Mouse (Mus musculus): ENCODE results near the gene Bsg.
"Not testable (repeated sequence)": the region's sequence is repeated elsewhere in the genome, so short reads cannot be mapped to it uniquely, and the experiment has no call there.

Gene Bsg

DNA sequence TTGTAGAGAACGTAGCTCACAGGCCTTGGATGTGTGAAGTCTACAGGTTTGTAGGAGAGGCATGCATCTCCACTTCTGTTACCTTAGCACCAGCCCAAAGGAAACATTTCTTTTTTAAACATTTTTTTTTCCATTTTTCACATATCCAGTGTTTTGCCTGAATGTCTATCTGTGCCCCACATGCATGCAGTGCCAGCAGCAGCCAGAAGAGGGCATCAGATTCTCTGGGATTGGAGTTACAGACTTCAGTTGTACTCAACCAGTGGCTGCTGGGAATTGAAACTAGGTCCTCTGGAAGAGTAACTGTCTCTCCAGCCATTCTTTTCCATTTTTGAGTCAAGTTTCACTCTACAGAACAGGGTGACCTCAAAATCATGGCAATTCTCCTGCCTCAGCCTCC lies 28.2 kb downstream of the Bsg start:
- DNase-seq (ENCODE audit: low spot score in 2 of 2), result no peak

DNA sequence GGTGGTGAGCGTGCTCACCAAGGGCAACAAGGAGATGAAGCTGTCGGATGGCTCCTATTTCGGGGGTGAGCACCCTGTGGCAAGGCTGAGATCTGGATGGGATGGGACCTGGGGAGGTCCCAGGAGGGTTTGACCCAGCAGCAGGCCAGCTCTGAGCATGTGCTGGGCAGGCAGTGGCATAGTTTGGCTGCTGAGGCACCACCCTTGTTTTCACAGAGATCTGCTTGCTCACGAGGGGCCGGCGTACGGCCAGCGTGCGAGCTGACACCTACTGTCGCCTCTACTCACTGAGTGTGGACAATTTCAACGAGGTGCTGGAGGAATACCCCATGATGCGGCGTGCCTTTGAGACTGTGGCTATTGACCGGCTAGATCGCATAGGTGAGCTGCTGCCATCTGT lies 29.6 kb downstream of the Bsg start:
- no peak for DNase-seq (ENCODE audit: low spot score in 2 of 2)

DNA sequence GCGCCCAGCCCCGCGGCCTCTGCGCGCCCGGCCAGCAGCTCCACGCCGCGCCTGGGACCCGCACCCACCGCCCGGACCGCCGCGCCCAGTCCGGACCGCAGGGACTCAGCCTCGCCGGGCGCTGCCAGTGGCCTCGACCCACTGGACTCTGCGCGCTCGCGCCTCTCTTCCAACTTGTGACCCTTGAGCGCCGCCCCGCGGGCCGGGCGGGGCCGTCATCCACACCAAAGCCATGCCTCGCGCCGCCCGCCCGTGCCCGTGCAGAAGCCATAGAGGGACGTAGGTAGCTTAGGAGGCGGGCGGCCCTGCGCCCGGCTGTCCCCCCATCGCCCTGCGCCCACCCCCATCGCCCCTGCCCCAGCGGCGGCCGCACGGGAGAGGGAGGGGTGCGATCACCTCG lies 31.1 kb downstream of the Bsg start:
- no peak for DNase-seq (ENCODE audit: low spot score in 2 of 2)

DNA sequence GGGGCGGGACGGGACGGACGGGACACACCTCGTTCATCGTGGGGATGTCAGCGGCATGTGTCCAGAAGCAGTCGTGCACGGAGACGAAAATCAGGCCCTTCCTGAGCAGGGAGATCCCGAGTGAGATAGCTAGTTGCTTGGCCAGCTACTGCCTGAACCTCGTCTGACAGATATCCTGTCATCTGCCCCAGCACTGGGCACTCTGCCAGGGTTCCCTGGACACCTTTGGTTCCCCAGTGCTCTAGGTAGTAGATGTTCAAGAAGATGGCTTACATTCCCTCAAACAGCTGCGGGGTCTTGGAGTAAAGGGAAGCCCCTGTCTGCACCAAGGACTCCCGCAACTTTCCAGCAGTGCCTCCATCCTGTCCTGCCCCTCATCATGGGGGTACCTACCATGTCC lies 32.4 kb downstream of the Bsg start:
- DNase-seq (ENCODE audit: low spot score in 2 of 2), result no peak

DNA sequence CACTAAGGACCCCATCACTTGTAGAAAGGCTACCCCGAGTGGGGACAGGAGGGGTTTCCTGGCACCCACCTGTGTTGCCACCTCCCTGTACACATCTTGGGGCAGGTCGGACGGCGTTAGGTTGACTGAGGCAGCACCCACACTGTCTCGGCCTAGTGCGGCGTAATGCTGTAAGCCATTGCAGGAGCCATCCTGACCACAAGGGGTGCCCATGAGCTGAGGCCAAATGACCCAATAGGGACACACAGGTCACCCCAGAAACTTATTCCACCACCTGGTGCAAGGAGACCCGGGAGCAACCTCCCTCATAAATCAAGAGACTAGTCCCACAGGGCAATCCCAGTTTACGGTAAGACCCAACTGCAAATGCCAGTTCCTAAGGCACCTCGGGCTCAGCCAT lies 34.0 kb downstream of the Bsg start:
- DNase-seq (ENCODE audit: low spot score in 2 of 2), result no peak

DNA sequence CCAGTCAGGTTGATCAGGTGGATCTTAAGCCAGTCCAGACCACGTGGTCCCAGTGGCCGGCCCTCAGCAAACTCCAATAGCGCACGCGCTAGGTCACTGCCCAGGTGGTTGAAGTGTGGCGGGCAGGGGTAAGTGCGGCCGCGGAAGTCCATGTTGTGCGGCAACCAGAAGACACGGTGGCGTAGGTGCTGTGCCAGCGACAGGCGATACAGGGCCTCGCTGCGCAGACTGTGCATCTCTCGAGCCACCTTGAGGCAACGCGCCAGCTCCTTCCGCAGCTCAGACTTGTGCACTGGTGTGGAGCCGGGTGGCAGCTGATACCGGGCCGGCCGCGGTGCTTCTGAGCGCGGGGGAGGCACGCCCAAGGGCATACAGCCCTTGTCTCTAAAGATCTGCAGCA lies 34.9 kb downstream of the Bsg start:
- DNase-seq (ENCODE audit: low spot score in 2 of 2), result no peak

DNA sequence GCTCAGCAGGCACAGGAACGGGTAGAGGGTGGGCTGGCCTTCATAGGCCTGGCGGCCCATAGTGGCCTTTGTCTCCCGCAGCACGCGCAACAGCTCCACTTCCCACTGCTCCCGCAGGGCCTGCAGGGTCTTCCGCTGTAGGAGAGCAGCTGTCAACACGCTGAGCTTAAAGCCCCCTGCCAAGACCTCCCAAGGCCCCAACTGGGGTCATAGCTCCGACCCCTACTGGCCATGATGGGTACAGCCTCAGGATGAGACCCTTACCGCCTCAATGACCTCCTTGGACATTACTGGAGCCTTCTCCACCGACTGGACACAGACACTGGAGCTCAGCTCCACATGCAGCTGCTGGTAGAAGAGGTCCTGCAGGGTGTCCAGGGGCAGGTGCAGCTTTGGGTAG lies 36.6 kb downstream of the Bsg start:
- DNase-seq (ENCODE audit: low spot score in 2 of 2), result no peak

DNA sequence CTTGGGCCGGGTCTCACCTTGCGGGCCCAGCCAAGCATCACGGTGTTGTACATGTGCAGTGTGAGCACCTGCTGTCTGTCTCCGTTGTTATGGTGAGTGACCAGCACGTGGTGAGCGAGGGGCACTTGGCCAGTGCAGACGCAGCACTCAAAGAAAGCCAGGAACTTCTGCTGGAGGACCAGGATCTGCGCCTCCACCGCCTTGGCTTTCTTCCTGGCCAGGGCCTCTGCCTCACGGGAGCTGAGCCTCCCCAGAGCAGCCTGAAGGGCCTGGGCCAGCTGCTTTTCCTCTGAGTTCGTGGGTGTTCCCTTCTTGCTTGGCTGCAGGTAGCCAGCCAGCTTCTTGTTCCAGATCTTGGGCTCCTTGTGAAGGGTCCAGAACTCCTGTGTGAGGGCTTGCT lies 38.9 kb downstream of the Bsg start:
- no peak for DNase-seq (ENCODE audit: low spot score in 2 of 2)

DNA sequence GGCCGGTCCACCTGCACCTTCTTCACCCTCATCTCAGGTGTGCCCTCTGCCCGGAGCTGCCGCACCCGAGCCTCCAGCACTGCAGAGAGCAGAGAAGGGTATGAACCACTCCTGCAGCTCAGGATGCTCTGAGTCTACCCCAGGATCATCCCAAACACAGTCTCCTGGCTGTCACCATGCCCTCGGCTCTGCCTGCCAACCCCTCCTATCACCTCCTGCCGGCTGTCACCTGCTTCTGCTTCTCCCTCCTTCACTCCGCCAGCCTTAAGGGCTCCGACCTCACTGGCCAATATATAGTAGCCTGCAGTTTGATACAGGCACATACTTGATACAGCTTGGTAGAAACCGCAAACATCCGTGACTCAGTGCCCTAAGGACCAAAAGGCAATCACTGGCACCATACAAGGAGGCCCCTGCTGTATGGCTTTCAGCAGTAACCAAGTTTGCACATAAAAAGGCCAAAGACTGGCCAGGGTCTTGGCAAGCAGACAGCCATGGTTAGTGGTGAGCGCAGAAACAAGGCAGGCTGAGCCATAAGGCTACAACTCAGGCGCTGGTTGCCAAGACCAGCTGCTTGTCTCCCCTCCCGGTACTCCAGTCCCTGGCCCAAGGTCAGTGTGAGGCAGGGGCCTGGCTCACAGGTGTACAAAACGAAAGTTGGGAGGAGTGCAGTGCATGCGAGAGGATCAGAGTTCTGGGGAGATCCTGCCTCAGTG lies 39.5 kb downstream of the Bsg start:
- DNase-seq (ENCODE audit: low spot score in 2 of 2), result no peak

DNA sequence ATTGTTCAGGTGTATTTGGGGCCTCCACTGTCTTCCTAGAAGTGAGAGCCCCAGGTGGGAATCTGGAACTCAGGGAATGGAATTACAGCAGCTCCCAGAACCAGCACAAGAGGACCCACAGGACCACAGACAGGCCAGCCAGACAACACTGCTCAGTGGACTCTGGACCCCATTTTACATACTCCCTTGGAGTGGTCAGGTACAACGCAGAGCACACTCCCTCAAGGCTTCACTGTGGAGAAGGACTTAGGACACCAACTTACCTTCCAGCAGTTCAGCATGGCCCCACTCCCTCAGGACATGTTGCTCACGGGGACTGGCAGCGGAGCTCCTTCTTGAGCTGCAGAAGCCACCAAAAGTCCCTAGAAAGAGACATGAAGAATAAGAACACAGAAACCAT lies 41.1 kb downstream of the Bsg start:
- no peak for DNase-seq (ENCODE audit: low spot score in 2 of 2)

DNA sequence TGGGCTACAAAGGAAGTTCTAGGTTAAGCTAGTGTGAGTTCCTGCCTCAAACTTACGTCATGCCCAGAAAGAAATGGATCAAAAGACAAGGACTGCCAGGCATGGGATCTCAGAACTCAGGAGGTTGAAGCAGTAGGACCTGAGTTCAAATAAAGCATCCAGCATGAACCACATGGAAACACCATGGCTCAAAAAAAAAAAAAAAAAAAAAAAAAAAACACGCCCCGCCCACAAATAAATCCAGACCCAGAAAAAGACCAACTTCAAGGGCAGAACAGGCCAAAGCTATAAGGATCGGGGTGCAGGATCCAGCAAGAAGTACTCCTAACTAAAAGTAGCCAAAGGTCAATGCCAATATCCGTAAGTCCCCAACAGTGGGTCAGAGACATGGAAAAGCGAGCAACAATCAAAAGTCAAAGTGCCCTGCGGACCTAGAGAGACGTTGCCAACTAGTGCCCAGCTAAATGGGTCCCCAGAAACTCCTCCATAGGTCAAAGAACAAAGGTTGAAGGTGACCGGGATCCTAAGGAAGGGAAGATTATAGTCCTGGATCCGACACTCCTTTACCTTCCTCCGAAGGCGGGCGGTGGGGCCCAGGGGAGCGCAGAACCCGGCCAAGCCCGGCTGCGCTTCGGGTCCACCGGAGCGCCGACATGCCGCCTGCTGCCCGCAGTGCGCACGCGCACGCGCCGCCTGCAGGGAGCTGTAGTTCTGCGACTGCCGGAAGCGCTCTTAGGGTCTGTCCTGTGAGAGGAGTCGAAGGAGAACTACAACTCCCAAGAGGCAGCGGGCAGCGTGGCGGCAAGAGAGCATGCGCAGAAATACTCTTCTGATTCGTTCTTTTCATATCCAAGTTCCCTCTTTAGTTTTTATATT lies 41.8 kb downstream of the Bsg start, which contains the start of gene Polrmt:
Gene Polrmt (minus strand): TSS at position 684 of the 876 bp plus-strand sequence.
- peak; percentile 86 to 95 for DNase-seq (ENCODE audit: low spot score in 2 of 2)

DNA sequence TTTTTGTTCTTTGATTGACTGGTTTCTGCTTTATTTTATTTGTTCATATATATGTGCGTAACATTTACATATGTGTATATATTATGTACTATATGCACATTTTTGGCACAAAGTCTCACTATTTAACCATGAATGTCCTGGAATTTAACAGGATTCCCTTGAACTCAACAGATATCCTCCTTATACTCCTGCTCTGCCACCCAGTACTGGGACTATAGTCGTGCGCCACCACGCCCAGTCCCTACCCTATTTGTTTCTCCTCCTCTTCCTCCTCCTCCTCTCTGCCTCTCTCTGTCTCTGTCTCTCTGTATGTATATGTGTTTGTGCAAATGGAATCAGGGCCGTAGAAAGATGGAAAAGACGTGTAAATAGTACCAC lies 42.5 kb downstream of the Bsg start:
- no peak for DNase-seq (ENCODE audit: low spot score in 2 of 2)

DNA sequence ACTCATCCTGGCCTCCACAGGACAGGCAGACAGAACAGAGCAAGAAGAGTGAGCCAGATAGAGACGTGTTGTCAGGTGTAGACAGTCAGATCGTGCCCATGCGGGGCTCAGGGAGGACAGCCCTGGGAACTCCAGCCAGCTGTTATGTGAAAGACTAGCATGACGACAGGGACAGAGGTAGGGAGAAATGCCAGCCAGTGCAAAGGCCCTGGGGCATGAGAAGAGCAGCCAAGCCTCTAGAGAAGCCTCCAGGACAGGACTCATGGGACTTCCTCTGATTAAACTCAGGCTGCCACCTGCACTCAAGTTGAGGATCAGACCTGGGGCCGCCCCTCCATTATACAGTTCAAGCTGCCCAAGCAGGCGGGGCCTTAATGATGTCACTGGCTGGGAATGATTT lies 44.2 kb downstream of the Bsg start:
- DNase-seq (ENCODE audit: low spot score in 2 of 2), result no peak

DNA sequence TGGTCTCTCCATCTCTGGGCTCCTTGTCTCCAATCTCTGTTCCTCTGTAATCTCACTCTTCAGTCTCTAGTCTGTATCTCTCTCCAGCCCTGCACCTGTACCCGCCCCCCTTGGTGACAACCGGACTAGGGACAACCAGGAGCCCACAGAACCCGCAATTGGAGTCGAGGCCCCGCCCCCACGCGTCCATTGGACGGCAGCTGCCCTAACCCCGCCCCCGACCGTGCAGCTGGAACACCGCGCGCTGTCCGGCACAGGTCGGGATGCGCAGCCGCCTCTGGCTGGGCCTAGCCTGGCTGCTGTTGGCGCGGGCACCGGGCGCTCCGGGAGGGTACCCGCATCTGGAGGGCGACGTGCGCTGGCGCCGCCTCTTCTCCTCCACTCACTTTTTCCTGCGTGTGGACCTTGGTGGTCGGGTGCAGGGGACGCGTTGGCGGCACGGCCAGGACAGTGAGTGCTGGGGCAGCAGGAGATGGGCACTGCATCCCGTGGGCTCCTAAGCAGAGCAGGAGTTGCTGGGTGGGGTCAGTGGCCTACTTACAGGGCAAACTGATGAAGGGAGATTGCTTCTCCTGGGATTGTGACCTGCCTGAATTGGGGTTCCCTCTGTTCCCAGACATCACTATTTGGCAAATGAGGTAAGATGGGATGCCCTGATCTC lies 50.7 kb downstream of the Bsg start, which contains the start of gene Fgf22:
Gene Fgf22 (plus strand): TSS at position 221 of the 661 bp plus-strand sequence.
- DNase-seq (ENCODE audit: low spot score in 2 of 2), result peak in 1 of 2 experiments; percentile 39

DNA sequence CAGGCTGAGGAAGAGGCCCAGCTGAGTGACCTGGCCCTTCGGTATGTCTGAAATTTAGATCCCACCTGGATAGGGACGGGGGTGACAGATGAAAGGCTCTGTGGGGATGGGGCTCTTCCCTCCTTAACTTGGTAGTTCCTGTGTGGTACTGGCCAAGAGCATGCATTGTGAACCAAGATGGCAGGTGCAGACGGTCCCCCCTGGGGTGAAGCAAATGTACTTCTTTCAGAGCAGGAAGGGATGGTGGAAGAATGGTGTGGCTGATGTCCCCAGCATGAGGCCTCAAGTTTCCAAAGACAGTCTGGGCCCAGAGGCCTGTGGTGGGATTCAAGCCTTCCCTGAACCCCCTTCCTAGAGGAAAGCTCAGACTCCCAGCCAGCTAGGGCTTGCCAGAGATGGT lies 51.6 kb downstream of the Bsg start:
- no peak for DNase-seq (ENCODE audit: low spot score in 2 of 2)

DNA sequence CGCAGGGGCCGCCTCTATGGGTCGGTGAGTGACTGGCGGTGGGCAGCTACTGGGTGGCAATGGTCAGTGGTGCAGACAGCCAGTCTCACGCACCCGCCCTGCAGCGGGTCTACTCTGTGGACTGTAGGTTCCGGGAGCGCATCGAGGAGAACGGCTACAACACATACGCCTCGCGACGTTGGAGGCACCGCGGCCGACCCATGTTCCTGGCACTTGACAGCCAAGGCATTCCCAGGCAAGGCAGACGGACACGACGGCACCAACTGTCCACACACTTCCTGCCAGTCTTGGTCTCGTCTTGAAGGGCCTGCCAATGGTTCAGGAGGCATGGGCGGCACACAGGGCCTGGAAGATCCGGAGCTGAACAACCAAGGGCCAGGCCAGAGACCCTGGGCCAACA lies 52.4 kb downstream of the Bsg start:
- DNase-seq (ENCODE audit: low spot score in 2 of 2), result no peak

DNA sequence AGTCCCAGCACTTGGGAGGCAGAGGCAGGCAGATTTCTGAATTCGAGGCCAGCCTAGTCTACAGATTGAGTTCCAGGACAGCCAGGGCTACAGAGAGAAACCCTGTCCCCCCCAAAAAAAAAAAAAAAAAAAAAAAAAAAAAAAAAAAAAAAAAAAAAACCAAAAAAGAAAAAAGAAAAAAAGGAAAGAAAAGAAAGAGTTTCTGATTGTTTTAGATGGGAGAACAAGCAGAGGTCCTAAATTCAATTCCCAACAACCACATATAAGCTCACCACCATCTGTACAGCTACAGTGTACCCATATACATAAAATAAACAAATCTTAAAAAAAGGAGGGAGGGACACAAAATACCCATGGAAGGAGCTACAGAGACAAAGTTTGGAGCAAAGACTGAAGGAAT lies 55.4 kb downstream of the Bsg start:
- not testable (repeated sequence) for DNase-seq (ENCODE audit: low spot score in 2 of 2)

DNA sequence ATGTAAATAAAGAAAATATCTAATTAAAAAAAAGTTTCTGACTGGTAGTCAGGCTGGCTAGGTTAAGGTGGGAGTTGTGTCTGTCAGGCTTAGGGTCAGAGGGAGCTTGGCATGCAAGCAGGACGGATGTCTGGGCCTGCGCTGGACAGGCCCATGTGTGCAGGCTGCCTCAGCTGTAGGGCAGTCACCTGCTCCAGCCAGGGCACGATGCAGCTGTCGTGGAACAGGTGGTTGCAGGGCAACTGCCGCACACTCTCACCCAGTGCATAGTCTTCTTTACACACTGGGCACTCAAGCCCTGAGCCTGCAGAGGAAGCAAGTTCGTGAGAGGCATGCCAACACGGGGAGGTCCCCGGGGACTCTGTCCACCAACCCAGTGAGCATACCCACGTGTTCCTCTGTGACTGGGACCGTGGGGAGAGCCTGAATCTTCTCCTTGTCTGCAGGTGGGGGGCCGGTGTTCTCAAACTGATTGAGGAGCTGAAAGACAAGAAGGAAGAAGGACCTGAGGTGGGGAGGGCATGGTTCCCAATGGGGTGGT lies 56.4 kb downstream of the Bsg start:
- DNase-seq (ENCODE audit: low spot score in 2 of 2), result no peak

Measured in urinary bladder, adult 18-20 months (tissue).